Mouse (Mus musculus) erythroblast, embryonic 14.5 days (primary cell): Measurements from ENCODE around the gene Kif1b.

Source experiments
- GATA1 ChIP-seq: IDR thresholded peaks from 2 replicates; pipeline ENCODE4 v1.6.1; 2012; ENCODE audit warnings: low read length, inconsistent platforms, mixed read lengths
- TAL1 ChIP-seq: IDR thresholded peaks from 3 replicates; pipeline ENCODE4 v1.6.1; 2012; ENCODE audit warnings: low read length, inconsistent platforms, mixed read lengths

DNA sequence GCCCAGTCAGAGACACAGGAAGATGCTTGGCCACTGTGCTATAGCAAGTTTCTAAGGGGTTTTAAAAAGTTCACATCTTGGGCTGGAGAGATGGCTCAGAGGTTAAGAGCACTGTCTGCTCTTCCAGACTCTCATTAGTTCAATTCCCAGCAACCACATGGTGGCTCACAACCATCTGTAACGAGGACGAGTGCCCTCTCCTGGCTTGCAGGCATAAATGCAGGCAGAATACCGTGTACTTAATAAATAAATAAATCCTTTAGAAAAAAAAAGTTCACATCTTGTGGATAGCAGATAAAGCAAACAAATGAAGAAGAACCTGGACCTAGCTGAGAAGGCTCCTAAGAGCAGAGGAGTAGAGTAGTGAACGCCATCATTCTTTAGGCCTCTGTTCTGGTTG is 124.7 kb downstream of the Kif1b start:
- no peak for TF ChIP-seq GATA1
- no peak for TF ChIP-seq TAL1
